Mouse (Mus musculus) embryonic facial prominence, embryonic 15.5 days (tissue): Measurements from ENCODE around the gene Abhd17c. TPM values are rescaled to one million over a fixed set of nuclear protein-coding genes. Genes with fewer than 3 reads are reported as not detected.

ENCODE experiments used
- ATAC-seq: fragments of 200-750 bp; cut with Nextera tagmentation; 2 replicates; pipeline ENCODE4 v1.8.0; 2017; ENCODE audit warnings: low read depth, moderate TSS enrichment; ENCODE audit not compliant: insufficient number of reproducible peaks, low FRiP score, low TSS enrichment
- H3K27ac ChIP-seq: fragments of 300-500 bp; sonication (generic); replicated peaks from 2 replicates; pipeline ENCODE4 v1.5.1; 2015; ENCODE audit warnings: mild to moderate bottlenecking, inconsistent platforms
- H3K27me3 ChIP-seq: fragments of 300-500 bp; sonication (generic); 2 replicates; pipeline ENCODE4 v1.6.1; 2015; ENCODE audit warnings: inconsistent platforms
- H3K36me3 ChIP-seq: fragments of 300-500 bp; sonication (generic); 2 replicates; pipeline ENCODE4 v1.6.1; 2015; ENCODE audit warnings: mild to moderate bottlenecking, inconsistent platforms
- H3K4me1 ChIP-seq: fragments of 300-500 bp; sonication (generic); 2 replicates; pipeline ENCODE4 v1.6.1; 2015; ENCODE audit warnings: inconsistent platforms
- H3K4me2 ChIP-seq: fragments of 300-500 bp; sonication (generic); replicated peaks from 2 replicates; pipeline ENCODE4 v1.6.1; 2015; ENCODE audit warnings: mild to moderate bottlenecking, inconsistent platforms
- H3K4me3 ChIP-seq: fragments of 300-500 bp; sonication (generic); replicated peaks from 2 replicates; pipeline ENCODE4 v1.5.1; 2015; ENCODE audit warnings: mild to moderate bottlenecking, inconsistent platforms
- H3K9ac ChIP-seq: fragments of 300-500 bp; sonication (generic); 2 replicates; pipeline ENCODE4 v1.6.1; 2015; ENCODE audit warnings: inconsistent platforms
- H3K9me3 ChIP-seq: fragments of 300-500 bp; sonication (generic); replicated peaks from 2 replicates; pipeline ENCODE4 v1.6.1; 2016; ENCODE audit warnings: inconsistent platforms
- WGBS: fragments of 180-500 bp; shearing (Covaris S2); methylation state at CpG from one replicate; pipeline ENCODE4 v1.1.7; 2015; 5-methylcytosine and 5-hydroxymethylcytosine counted together
- polyA plus RNA-seq: library from polyadenylated mRNA; unstranded; fragments of >200 nt; fragmentation: Nextera tagmentation; extraction: Ambion mirVana; gene quantifications from 2 replicates; pipeline ENCODE4 v1.2.1, GENCODE M21; 2015

The Abhd17c gene
- polyA plus RNA-seq, 1 experiment from 2014 or later: 39.5 TPM

DNA sequence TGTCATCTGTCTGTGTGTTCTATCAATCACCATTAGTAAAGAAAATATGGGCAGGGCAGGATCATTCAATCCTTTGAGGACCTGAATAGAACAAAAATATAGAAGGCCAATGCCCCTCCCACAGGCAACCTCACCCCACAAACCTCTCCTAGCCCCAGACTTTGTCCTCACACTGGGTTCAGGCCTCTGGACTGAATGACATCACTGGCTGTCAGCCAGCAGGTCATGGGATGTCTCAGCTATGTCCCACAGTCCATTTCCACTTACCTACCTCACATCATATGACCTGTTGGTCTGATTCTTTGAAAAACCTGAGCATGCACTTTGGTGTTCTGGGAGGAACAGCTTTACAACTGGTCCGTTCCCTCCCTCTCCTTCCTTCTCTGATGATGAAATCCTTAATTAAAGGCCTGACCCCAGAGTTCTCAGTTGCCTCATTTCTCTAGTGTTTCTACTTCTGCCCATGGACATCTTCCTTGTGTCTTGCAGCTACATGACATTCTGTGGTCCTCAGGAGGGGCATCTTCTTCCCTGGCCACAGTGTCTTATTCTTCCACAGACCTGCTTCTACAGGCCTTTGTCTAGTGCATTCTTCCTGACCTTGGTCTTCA lies 19.6 kb upstream of the Abhd17c start:
- ATAC-seq: no peak
- 77% methylated on average over 1 of the region's 1 CpGs for WGBS
- no peaks in the 10 kb centered on the region for H3K27me3 ChIP-seq

DNA sequence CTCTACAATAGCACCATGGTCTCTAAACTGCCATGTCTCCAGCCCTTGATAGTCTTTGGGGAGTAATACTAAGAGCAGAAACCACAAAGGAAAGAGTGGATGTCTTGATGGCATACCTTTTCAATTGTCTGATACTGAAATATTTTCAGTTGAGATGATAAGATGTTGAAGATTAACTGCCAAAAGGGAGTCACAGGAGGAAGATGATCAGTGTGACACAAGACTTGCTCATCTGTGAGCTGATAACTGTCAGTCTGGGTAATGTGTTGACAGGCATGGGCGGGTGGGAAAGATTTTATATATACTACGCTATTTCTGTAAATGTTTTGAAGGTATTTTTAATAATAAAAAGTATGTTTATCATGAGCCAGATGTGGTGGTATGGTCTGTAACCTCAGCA lies 16.7 kb upstream of the Abhd17c start:
- Histone ChIP-seq H3K36me3 (no peaks in the 10 kb centered on the region), H3K4me3 (no peak overlapping the region), H3K9ac (no peak overlapping the region), H3K27me3 (no peaks in the 10 kb centered on the region), H3K9me3 (no peaks in the 10 kb centered on the region), H3K4me1 (0 out of 2 replicates have a peak, but pooled peaks cover 2% of the 10 kb centered on the region), H3K4me2 (no peak overlapping the region), H3K27ac (no peak overlapping the region)
- no peak for ATAC-seq
- 78% methylated on average over 2 of the region's 2 CpGs for WGBS

More for the DNA sequence above, 19.6 kb upstream of the Abhd17c start:
- H3K27ac ChIP-seq: no peak overlapping the region
- no peak overlapping the region for H3K9ac ChIP-seq
- H3K4me2 ChIP-seq: no peak overlapping the region
- no peaks in the 10 kb centered on the region for H3K4me1 ChIP-seq
- H3K36me3 ChIP-seq: no peaks in the 10 kb centered on the region
- H3K9me3 ChIP-seq: no peaks in the 10 kb centered on the region
- H3K4me3 ChIP-seq: no peak overlapping the region

DNA sequence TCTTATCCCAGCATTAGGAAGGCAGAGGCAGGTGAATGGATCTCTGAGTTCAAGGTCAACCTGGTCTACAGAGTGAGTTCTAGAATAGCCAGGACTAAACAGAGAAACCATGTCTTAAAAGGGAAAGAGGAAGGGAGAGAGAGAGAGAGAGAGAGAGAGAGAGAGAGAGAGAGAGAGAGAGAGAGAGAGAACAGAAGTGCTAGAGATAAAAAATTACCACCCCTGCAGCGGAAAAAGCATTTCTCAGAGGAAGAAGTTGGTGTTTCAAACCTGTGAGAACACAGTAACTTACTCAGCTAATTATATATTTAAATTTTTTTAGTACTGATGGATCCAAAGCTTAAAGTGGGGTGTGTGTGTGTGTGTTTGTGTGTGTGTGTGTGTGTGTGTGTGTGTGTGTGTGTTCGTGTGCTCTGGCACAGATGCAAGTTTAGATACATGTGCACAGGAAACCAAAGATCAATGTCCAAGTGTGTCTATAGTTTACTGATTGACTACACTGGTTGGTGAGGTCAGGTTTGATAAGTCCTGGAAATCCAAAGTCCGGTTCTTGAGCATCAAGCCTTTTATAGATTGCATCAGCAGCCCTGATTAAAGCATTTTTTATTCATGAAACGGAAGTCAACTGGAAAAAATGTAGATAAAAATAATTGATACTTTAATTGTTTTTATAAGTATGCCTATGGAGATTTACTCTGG lies 15.2 kb upstream of the Abhd17c start:
- H3K9me3 ChIP-seq: no peaks in the 10 kb centered on the region
- ATAC-seq: no peak
- no peak overlapping the region for H3K9ac ChIP-seq
- H3K27ac ChIP-seq: no peak overlapping the region
- H3K4me2 ChIP-seq: no peak overlapping the region
- H3K36me3 ChIP-seq: no peaks in the 10 kb centered on the region
- H3K27me3 ChIP-seq: no peaks in the 10 kb centered on the region
- 0 out of 2 replicates have a peak, but pooled peaks cover 2% of the 10 kb centered on the region for H3K4me1 ChIP-seq
- 78% methylated on average over 4 of the region's 4 CpGs for WGBS
- no peak overlapping the region for H3K4me3 ChIP-seq

DNA sequence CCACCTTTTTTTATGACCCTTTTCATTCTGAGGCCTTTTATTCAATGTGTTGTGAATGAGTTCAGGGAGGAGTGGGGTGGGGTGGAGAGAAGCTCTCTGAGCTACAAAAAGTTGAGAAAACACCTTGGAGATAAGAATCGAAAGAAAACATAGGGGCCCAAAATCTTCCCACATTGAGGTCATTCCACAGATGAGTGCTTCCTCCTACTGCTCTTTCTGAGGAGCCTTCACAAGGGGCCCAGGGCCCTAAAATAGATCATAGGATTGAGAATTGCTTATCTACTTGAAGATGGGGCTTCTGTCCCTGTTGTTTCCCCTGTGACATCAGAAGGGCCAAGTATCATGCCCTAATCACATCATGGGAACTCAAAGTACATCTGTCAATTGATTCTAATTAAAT lies 14.3 kb upstream of the Abhd17c start:
- no peak for ATAC-seq
- 0 out of 2 replicates have a peak, but pooled peaks cover 2% of the 10 kb centered on the region for H3K4me1 ChIP-seq
- no peak overlapping the region for H3K27ac ChIP-seq
- no peak overlapping the region for H3K4me3 ChIP-seq
- no peaks in the 10 kb centered on the region for H3K36me3 ChIP-seq
- H3K27me3 ChIP-seq: no peaks in the 10 kb centered on the region
- no peak overlapping the region for H3K9ac ChIP-seq
- no peak overlapping the region for H3K4me2 ChIP-seq
- no peaks in the 10 kb centered on the region for H3K9me3 ChIP-seq
- WGBS: 85% methylated on average over 1 of the region's 1 CpGs

DNA sequence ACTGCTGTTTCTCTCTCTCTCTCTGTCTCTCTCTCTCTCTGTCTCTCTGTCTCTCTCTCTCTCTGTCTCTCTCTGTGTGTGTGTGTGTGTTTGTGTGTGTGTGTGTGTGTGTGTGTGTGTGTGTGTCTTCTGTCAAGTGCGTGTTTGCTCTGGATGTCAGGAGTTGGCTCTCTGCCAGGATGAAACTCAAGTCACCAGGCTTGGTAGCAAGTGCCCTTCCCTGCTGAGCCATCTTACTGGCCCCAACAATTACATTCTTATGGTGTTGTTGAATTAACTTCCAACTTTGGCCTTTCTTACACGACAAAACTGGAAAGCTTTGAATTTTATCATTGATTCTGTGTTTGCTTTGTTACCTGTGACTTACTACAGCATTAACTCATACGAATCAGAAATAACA lies 13.6 kb upstream of the Abhd17c start:
- Histone ChIP-seq H3K27ac (no peak overlapping the region), H3K4me2 (no peak overlapping the region), H3K9ac (no peak overlapping the region), H3K4me1 (0 out of 2 replicates have a peak, but pooled peaks cover 2% of the 10 kb centered on the region), H3K36me3 (no peaks in the 10 kb centered on the region), H3K4me3 (no peak overlapping the region), H3K9me3 (no peaks in the 10 kb centered on the region), H3K27me3 (no peaks in the 10 kb centered on the region)
- no peak for ATAC-seq
- WGBS: 54% methylated on average over 3 of the region's 3 CpGs

DNA sequence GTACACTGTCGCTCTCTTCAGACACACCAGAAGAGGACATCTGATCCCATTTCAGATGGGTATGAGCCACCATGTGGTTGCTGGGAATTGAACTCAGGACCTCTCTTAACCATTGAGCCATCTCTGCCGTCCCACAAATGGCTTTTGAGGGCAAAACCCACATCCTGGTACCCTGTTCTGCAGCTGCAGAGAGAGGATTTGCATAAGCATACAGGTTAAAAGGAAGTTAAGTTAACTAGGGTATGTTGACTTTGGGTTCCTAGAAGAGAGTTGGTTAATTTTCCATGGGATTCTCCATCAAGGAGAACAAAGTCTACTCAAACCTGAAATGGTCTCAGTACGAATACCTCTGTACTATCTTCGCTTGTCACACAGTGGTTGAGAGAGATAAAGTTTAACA lies 13.2 kb upstream of the Abhd17c start:
- Histone ChIP-seq H3K4me2 (no peak overlapping the region), H3K4me3 (no peak overlapping the region), H3K27ac (no peak overlapping the region), H3K4me1 (0 out of 2 replicates have a peak, but pooled peaks cover 2% of the 10 kb centered on the region), H3K36me3 (no peaks in the 10 kb centered on the region), H3K27me3 (no peaks in the 10 kb centered on the region), H3K9ac (no peak overlapping the region), H3K9me3 (no peaks in the 10 kb centered on the region)
- WGBS: 84% methylated on average over 4 of the region's 4 CpGs
- ATAC-seq: no peak

DNA sequence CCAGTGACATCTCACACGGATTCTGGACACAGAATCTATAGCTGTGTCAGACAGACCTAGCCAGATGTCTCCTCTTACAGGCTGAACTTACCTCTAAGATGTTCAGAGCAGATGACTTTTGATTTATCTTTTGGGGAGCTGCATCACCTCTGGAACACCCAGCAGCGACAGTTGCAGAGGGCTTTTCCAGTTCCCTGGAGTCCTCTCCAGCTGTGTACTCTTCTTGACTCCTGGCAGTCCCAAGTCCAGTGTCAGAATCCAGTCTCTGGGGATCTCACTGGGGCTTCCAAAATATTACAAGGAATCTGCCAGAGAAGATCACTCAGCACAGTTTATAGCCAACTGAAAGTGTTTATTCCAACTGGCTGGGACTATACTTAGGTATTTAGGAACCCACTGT lies 12.7 kb upstream of the Abhd17c start:
- H3K4me1 ChIP-seq: 0 out of 2 replicates have a peak, but pooled peaks cover 2% of the 10 kb centered on the region
- no peaks in the 10 kb centered on the region for H3K36me3 ChIP-seq
- H3K9ac ChIP-seq: no peak overlapping the region
- no peaks in the 10 kb centered on the region for H3K9me3 ChIP-seq
- H3K27me3 ChIP-seq: no peaks in the 10 kb centered on the region
- no peak overlapping the region for H3K27ac ChIP-seq
- WGBS: 56% methylated on average over 2 of the region's 2 CpGs
- no peak overlapping the region for H3K4me2 ChIP-seq
- ATAC-seq: no peak
- H3K4me3 ChIP-seq: no peak overlapping the region

DNA sequence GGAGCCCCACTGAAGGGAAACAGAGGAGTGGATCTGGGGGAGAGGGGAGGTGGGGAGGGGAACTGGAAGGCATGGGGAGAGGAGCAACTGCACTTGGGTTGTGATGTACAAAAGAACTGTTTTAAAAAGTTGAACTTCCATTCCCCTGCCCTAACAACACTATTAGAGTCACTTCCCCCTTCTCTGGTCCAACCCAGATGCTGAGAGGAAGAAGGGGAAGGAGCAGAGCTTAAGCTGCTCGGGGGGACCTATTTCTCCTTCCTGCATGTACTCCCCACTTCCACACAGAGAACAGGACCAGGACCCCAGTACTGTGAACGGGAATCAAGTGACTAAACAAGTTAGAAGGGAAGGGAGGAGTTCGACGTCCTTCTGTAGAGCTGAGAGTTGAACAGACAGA lies 11.9 kb upstream of the Abhd17c start:
- Histone ChIP-seq H3K27me3 (no peaks in the 10 kb centered on the region), H3K9ac (no peak overlapping the region), H3K4me3 (no peak overlapping the region), H3K4me1 (0 out of 2 replicates have a peak, but pooled peaks cover 2% of the 10 kb centered on the region), H3K9me3 (no peaks in the 10 kb centered on the region), H3K36me3 (no peaks in the 10 kb centered on the region), H3K27ac (no peak overlapping the region), H3K4me2 (no peak overlapping the region)
- 60% methylated on average over 4 of the region's 4 CpGs for WGBS
- no peak for ATAC-seq

DNA sequence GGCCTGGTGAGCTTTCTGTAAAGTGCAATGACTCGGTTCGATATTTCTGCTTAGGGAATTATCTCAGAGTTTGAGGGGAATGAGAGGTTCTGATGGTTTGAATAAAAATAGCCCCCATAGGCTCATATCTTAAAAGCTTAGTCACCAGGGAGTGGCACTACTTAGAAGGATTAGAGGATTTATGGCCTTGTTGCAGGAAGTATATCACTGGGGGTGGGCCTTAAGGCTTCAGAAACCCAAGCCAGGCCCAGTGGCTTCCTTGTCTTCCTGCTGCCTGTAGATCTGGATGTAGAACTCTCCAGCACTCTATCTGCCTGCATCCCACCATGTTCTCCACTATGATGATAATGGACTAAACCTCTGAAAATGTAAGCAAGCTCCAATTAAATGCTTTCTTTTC lies 7.7 kb upstream of the Abhd17c start:
- no peak overlapping the region for H3K4me2 ChIP-seq
- H3K27me3 ChIP-seq: no peaks in the 10 kb centered on the region
- H3K9me3 ChIP-seq: no peaks in the 10 kb centered on the region
- H3K4me3 ChIP-seq: no peak overlapping the region
- H3K4me1 ChIP-seq: 0 out of 2 replicates have a peak, but pooled peaks cover 2% of the 10 kb centered on the region
- no peak for ATAC-seq
- no peaks in the 10 kb centered on the region for H3K36me3 ChIP-seq
- no peak overlapping the region for H3K9ac ChIP-seq
- WGBS: 76% methylated on average over 2 of the region's 2 CpGs
- H3K27ac ChIP-seq: no peak overlapping the region

DNA sequence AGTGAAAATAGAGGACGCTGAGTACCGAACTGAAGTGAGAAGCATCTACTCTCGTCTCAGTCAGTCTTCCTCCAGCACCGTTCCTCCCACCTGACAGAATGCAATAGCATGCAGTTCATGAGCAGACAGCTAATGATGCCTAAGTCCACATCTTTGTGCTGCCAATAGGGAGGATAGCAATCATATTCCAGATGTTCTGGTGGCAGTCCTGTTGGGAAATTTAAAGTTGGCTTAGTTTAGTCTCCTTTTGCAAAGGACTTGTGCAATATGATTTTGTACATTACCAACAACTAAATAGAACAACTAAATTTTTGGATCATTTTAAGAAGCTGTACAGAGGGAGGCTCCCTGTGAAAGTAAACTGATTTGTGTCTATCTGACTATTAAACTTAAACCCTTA lies 2.1 kb upstream of the Abhd17c start:
- Histone ChIP-seq H3K4me1 (peaks cover 25% of the 10 kb centered on the region), H3K27ac (no peak overlapping the region), H3K4me3 (no peak overlapping the region), H3K36me3 (no peaks in the 10 kb centered on the region), H3K4me2 (no peak overlapping the region), H3K9me3 (no peaks in the 10 kb centered on the region), H3K27me3 (no peaks in the 10 kb centered on the region), H3K9ac (no peak overlapping the region)
- 78% methylated on average over 4 of the region's 4 CpGs for WGBS
- no peak for ATAC-seq

DNA sequence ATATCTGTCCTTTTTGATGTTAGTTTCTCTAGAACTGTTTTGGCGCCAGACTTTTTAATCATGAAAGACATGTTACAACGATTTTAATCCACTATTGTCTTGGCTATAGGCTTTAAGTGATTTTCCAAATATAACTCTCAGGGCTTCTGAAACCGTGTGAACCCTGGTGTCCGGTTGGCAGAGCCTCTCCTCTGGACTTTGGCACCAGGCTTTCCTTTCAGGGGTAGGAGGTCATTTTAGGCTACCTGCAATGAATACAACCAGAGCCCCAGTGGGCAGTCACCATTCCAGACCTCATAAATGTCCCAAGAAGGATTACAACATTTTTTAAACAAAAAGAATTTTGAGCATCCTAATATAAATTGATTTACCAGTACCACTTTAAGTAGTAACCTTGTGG lies 1.1 kb upstream of the Abhd17c start:
- Histone ChIP-seq H3K4me3 (no peak overlapping the region; the same call in 1 of the 2 replicates), H3K9ac (no peak overlapping the region), H3K27me3 (no peaks in the 10 kb centered on the region), H3K27ac (no peak overlapping the region), H3K36me3 (no peaks in the 10 kb centered on the region), H3K4me2 (peak overlapping the region; percentile 86; the same call in 1 of the 2 replicates), H3K4me1 (peaks cover 27% of the 10 kb centered on the region), H3K9me3 (no peaks in the 10 kb centered on the region)
- WGBS: 71% methylated on average over 4 of the region's 4 CpGs
- no peak for ATAC-seq
